Mouse (Mus musculus): ENCODE data around the gene C1qtnf4. TPM values are rescaled to one million over a fixed set of nuclear protein-coding genes. Genes with fewer than 3 reads are reported as not detected.
"Not testable (repeated sequence)": the region's sequence is repeated elsewhere in the genome, so short reads cannot be mapped to it uniquely, and the experiment has no call there.

C1qtnf4 gene
- total RNA-seq, 2 experiments from 2014 or later: 7.5 to 10.1 TPM

GRCm38 (mm10) chr2:90880144-90880785 is 5.4 kb upstream of the C1qtnf4 start:
- no peak for DNase-seq (ENCODE audit: low spot score in 2 of 2)

GRCm38 (mm10) chr2:90881824-90882223 is 3.8 kb upstream of the C1qtnf4 start:
- no peak for DNase-seq (ENCODE audit: low spot score in 2 of 2)

GRCm38 (mm10) chr2:90886436-90886835 is 776 bp downstream of the C1qtnf4 start:
- no peak for DNase-seq (ENCODE audit: low spot score in 2 of 2)

- DNase-seq (ENCODE audit: low spot score in 2 of 2): no peak
Observed at GRCm38 (mm10) chr2:90887627-90888026, 2.0 kb downstream of the C1qtnf4 start.

- DNase-seq (ENCODE audit: low spot score in 2 of 2): peak; percentile 22 to 50
Observed at GRCm38 (mm10) chr2:90889550-90890548, 4.2 kb downstream of the C1qtnf4 start.

- DNase-seq (ENCODE audit: low spot score in 2 of 2): no peak
Observed at GRCm38 (mm10) chr2:90893673-90894298, 8.1 kb downstream of the C1qtnf4 start.

GRCm38 (mm10) chr2:90894299-90894677 is 8.6 kb downstream of the C1qtnf4 start:
- DNase-seq (ENCODE audit: low spot score in 2 of 2): not testable (repeated sequence)

GRCm38 (mm10) chr2:90903398-90903797 is 17.7 kb downstream of the C1qtnf4 start:
- DNase-seq (ENCODE audit: low spot score in 2 of 2): no peak

GRCm38 (mm10) chr2:90904076-90904855 is 18.6 kb downstream of the C1qtnf4 start, which contains the start of the genes Kbtbd4 and Ndufs3:
Gene Kbtbd4, plus strand, starts transcription at chr2:90904740.
Gene Ndufs3, minus strand, starts transcription at chr2:90904827.
- peak; percentile 65 to 84 for DNase-seq (ENCODE audit: low spot score in 2 of 2)

- no peak for DNase-seq (ENCODE audit: low spot score in 2 of 2)
Observed at GRCm38 (mm10) chr2:90904856-90905224, 19.2 kb downstream of the C1qtnf4 start.

GRCm38 (mm10) chr2:90906721-90907120 is 21.1 kb downstream of the C1qtnf4 start:
- DNase-seq (ENCODE audit: low spot score in 2 of 2): no peak

GRCm38 (mm10) chr2:90910861-90911260 is 25.2 kb downstream of the C1qtnf4 start:
- DNase-seq (ENCODE audit: low spot score in 2 of 2): no peak

GRCm38 (mm10) chr2:90911668-90912067 is 26.0 kb downstream of the C1qtnf4 start:
- DNase-seq (ENCODE audit: low spot score in 2 of 2): no peak

- no peak for DNase-seq (ENCODE audit: low spot score in 2 of 2)
Observed at GRCm38 (mm10) chr2:90913671-90914070, 28.0 kb downstream of the C1qtnf4 start.

- DNase-seq (ENCODE audit: low spot score in 2 of 2): no peak
Observed at GRCm38 (mm10) chr2:90915516-90915915, 29.9 kb downstream of the C1qtnf4 start.

GRCm38 (mm10) chr2:90916560-90917232 is 31.0 kb downstream of the C1qtnf4 start:
- peak in 1 of 2 experiments; percentile 18 for DNase-seq (ENCODE audit: low spot score in 2 of 2)

GRCm38 (mm10) chr2:90917233-90917998 is 31.8 kb downstream of the C1qtnf4 start:
- peak; percentile 74 to 80 for DNase-seq (ENCODE audit: low spot score in 2 of 2)

GRCm38 (mm10) chr2:90917999-90918698 is 32.5 kb downstream of the C1qtnf4 start:
- no peak for DNase-seq (ENCODE audit: low spot score in 2 of 2)

- no peak for DNase-seq (ENCODE audit: low spot score in 2 of 2)
Observed at GRCm38 (mm10) chr2:90921178-90921577, 35.5 kb downstream of the C1qtnf4 start.

Data from gastrocnemius, postnatal 4 days (tissue).